Mouse (Mus musculus): ENCODE data around the gene Mmp11.

Gene Mmp11

GRCm38 (mm10) chr10:75935680-75936541 is at the start of gene Mmp11:
TSS of gene Mmp11 (minus strand) at chr10:75936496.
- DNase-seq = peak; percentile 89

DNA sequence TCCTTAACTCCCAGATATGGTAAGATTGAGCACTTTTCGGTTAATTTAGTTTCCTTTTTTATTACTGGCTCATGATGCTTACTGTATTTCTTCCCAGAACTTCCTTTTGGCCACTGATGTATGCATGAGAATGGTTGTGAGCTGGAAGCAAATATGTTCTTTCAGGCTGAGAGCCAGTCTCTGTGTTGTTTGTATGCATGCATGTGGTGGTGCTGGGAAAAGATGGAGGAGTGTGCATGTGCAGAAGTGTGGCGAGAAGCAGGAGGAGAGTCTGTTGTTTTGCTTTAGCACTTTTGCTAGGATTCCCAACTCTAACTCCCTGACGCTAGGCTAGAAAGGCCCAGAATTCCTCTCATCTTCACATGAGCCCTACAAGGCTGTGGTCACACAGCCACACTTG is 43.1 kb upstream of the Mmp11 start:
- no peak for DNase-seq

GRCm38 (mm10) chr10:75978835-75979157 is 42.5 kb upstream of the Mmp11 start:
- no peak for DNase-seq

- DNase-seq = no peak
Observed at GRCm38 (mm10) chr10:75978119-75978834, 42.0 kb upstream of the Mmp11 start.

DNA sequence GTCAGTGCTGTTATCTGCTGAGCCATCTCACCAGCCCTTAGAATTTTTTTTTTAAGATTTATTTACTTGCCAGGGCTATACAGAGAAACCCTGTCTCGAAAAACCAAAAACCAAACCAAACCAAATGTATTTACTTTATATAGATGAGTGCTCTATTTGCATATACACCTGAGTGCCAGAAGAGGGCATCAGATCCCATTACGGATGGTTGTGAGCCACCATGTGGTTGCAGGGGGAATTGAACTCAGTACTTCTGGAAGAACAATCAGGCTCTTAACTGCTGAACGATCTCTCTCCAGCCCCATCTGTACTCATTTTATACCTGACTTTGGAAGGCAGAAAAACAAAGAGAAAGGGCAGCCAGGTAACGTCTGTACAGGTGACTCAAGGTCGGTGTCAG is 38.9 kb upstream of the Mmp11 start:
- DNase-seq = peak; percentile 12

DNA sequence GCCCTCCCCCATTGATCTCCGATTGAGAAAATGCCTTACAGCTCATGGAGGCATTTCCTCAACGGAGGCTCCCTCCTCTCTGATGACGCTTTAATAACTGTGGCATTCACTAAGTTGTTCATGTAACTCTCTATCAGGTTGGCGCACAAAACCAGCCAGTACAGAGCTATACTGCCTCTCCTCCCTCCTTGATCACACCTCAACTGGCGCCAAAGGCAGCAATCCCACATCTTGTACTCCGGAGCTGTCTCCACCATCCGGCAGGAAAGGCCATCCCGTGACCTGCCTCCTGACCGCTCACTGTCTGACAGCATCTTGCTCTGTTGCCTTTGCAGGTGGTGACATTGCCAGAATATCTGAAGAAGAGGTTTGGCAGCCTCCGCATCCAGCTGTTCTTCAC is 37.5 kb upstream of the Mmp11 start:
- no peak for DNase-seq

GRCm38 (mm10) chr10:75954381-75954811 is 18.1 kb upstream of the Mmp11 start, which contains the start of gene Gm5134:
TSS of gene Gm5134 (plus strand) at chr10:75954514.
- no peak for DNase-seq

DNA sequence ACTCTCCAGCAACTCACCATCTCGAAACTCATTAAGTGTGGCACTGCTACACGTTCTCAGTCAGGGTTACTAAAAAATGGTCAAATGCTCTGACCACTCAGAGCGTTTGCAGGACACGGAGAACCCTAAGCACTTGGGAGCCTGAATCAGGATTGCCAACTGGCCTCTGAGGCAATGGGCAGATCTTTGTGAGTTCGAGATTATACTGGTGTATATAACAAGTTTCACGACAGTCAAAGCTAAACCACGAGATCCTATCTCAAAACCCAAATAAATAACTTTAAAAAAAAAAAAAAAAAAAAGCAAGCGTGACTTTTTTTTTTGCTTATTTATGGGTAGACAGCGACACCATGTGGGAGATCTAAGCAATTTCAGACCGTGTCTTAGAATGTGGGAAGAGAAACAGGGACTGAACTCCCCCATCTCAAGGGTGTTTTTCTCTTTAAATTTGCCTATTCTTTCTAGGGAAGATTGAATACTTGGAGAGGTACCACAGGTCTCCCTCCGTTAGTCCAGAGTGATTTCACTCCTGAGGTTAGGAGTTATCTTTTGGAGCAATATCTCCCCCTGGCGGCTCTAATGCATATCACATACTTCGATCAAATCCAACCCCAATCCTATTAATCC is 15.2 kb upstream of the Mmp11 start:
- DNase-seq = peak; percentile 66

- peak; percentile 34 for DNase-seq
Observed at GRCm38 (mm10) chr10:75950791-75951210, 14.5 kb upstream of the Mmp11 start.

DNA sequence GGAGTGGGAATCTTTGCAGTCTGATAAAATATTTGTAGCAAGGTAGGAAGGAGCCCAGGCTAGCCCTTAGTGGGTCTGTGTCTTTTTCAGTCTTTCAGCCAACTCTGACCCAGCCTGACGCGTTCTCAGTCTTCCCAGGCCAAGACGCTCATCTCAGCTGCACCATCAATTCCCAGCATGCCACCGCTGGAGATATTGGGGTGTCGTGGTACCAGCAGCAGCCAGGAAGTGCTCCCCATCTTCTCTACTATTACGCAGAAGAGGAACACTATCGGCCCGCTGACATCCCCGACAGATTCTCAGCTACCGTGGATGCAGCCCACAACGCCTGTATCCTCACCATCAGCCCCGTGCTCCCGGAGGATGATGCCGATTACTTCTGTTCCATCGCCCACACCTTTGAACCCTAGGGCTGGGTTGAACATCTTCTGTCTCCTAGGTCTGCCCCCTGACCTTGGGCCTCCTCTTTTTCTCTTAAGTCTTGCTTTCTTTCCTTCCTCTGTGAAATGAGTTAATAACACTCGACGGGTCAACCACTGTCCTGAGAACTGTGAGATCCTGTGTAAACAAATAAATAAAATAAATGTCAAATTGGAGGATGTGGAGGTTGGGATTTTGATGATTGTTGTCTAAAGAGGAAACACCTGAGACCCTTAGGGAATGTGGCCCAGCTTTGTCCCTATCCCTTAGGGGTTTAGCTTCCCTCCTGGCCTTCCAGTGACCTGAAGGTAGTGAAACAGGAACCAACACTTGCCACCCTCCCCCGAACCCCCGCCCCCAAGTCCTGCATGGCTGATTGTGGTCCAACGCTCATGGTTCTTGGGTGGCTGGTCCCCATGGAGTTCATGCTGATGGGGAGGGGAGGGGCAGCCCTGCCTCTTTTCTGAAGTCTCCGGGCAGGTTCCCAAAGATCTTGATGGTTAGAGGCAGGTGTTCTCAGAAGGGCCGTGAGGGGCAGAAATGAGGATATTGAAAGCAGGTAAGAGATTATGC is 13.1 kb upstream of the Mmp11 start:
- no peak for DNase-seq

GRCm38 (mm10) chr10:75948079-75948478 is 11.8 kb upstream of the Mmp11 start:
- DNase-seq = no peak

GRCm38 (mm10) chr10:75945896-75946295 is 9.6 kb upstream of the Mmp11 start:
- DNase-seq = no peak

- DNase-seq = no peak
Observed at GRCm38 (mm10) chr10:75945213-75945612, 8.9 kb upstream of the Mmp11 start.

DNA sequence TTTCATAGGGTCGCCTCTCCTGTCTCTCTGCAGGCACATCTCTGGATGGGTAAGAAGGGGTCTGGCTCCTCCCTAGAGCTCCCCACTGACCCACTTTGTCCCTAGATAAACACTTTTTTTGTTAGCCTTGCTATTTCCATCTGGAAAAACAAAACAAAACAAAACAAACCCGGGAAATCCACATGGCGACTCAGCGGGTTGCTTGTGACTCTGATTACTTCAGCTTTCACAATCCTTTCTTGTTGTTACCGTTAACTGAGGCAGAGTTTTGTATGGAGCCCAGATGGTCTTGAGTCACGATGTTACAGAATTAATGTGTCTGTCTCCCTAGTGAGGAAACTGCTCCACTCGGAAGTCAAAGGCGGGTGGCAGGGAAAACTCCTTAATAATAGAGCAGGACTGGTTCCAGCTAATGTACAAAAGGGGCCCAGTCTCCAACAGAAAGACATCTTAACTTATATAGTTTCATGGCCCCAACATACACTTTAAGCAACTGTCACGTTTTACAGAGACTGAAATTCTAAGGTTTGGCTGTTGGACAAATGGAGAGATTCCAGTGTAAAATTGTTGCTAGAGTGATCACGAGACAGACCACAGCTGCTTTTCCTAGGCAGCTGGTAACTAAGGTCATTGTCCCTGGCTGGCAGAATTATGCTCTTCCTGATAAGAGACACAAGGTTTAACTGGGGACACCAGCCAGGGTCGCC is 7.9 kb upstream of the Mmp11 start:
- DNase-seq = no peak

- DNase-seq = no peak
Observed at GRCm38 (mm10) chr10:75942736-75943477, 6.6 kb upstream of the Mmp11 start, which contains the start of gene Vpreb3. TSS of gene Vpreb3 (plus strand) at chr10:75943057.

DNA sequence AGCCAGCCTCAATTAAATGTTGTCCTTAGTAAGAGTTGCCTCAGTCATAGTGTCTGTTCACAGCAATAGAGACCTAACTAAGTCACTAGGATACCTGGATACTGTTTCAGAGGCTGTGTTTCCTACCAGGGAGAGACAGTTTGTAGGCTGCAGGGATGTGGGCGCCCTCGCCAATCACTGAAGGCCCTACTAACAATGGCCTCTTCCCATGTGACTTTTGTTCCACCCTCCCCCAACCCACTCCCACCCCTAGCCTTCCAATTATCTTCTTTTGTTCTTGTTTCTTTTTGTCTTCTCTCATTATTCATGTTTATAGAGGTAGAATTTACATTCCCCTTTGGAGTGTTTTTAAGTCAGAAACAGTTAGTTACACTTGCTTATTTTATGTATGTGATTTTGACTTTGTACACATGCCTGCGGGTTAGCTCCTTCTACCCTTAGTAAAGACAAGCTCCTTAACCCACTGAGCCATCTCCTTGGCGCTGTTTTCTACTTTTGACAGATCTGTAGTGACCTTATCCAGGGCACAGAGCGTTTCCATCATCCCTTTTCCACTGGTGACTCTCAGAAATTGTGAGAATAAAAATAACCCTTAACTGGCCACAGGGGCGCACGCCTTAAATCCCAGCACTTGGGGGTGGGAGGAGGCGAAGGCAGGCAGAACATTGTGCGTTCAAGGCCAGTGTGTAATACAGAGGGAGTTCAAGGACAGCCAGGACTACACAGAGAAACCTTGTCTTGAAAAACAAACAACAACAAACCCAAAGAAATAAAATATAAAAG is 4.9 kb upstream of the Mmp11 start:
- DNase-seq = no peak

DNA sequence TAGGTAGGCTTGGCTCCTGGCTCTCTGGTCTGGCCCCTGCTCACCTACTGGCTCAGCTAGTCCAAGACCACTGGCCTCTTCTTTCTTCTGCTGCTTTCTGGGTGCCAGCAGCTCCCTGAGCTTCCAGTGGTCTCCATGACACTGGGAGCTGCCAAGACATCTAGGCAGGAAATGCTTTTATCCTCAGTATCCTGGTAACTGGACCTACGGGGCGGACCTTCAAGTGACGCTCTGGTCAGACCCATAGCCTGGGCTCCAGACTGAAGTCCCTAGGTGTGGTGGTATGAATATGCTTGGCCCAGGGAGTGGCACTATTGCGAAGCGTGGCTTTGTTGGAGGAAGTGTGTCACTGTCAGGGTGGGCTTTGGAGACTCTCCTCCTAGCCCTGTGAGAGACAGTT is 4.2 kb upstream of the Mmp11 start, which contains the start of gene Gm867:
Gene Gm867, minus strand, starts transcription at position 153 of the 400 bp plus-strand sequence.
- no peak for DNase-seq

DNA sequence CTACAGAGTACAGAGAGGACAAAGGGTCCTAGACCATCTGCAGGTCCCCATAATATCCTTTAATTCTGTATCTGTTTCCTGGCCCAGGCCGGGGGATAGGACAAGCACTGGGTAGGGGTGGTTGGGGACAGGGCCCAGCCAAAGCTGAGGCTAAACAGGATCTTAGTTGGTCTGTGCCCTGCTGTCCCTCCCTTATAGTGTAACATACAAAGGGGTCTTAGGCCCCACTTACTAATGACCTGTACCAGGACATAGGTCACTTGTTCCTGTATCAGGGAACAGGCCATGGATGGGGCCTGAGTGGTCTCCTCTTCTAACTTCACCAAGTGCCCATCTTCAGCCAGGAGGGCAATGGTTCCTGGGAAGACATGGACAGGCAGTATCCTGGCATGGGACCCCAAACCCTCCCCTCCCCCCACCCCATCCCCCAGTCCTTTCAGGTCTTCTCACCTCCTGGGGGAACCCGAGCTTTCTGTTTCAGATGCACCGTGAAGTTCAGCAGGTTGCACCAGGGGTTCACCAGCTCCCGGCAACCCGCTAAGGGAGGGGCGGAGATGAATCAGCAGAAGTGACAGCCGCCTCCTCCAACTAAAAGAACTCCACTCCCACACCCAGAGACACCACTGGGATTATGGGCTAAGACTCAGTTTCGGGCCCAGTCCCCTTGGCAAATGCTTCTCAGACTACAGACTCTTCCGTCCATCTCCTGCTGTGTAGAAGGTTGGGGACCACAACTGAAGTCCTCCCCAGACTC is 3.4 kb upstream of the Mmp11 start:
- no peak for DNase-seq

Data from kidney, adult 18-20 months (tissue).